Mouse (Mus musculus): Measurements from ENCODE around the gene Selenop.

The Selenop gene

GRCm38 (mm10) chr15:3270646-3271077, 2.3 kb downstream of the Selenop start:
- DNase-seq (ENCODE audit: low spot score) = peak; percentile 74

- no peak for DNase-seq (ENCODE audit: low spot score)
Measured at GRCm38 (mm10) chr15:3271216-3271615, 2.9 kb downstream of the Selenop start.

- DNase-seq (ENCODE audit: low spot score) = no peak
Measured at GRCm38 (mm10) chr15:3273191-3273590, 4.8 kb downstream of the Selenop start.

GRCm38 (mm10) chr15:3277391-3277790, 9.0 kb downstream of the Selenop start:
- DNase-seq (ENCODE audit: low spot score) = no peak

DNA sequence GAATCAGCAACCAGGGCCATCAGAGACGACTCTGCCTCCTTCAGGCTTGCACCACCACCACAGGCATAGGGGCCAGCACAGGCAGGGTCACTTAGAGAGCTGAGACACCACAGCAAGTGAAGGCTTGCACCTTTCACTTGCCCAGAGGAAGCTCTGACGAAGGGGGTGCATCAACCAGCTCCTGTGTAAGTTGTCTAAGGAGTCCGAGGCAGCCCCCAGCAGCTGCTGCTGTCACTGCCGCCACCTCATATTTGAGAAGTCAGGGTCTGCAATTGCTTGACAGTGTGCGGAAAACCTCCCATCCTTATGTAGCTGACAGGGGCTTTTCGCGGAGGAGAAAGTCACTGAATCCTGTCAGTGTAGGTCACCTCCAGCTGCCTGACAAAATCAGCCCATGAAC, 10.9 kb downstream of the Selenop start:
- no peak for DNase-seq (ENCODE audit: low spot score)

- no peak for DNase-seq (ENCODE audit: low spot score)
Measured at GRCm38 (mm10) chr15:3281216-3281615, 12.9 kb downstream of the Selenop start.

GRCm38 (mm10) chr15:3281737-3282136, 13.4 kb downstream of the Selenop start:
- no peak for DNase-seq (ENCODE audit: low spot score)

DNA sequence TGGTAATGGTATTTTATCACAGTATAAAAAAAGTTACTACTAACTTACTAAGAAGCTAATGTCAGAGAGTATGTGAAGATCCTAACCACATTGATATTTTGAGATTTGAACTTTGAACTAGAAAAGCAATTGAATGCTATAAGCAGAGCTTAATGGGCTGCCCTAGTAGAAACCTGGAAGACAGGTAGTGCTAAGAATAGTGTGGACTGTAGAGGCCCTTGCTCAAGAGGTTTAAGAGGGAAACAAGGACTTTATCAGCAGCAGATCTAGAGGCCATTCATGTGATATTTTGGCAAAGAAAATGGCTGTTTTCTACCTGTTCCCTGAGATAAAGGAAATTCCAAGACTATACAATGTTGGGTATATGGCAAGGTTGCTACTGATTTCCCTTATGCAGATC, 17.7 kb downstream of the Selenop start:
- DNase-seq (ENCODE audit: low spot score) = no peak

DNA sequence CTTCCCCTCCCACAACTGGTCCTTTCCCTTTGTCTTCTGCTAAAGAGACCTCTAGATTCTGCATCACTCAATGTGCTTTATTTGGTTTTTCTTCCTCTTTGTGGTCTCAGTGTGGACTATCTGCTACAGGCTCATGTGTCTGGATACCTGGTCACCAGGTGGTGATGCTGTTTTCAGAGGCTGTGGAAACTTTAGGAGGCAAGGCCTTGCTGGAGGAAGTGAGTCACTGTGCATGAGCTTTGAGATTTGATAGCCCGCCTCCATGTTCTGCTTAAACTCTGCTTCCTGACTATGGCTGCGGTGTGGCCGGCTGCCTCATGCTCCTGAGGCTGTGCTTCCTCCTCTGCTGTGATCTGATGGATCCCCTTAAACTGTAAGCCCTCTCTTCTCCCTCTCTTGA, 22.1 kb downstream of the Selenop start:
- no peak for DNase-seq (ENCODE audit: low spot score)

- DNase-seq (ENCODE audit: low spot score) = no peak
Measured at GRCm38 (mm10) chr15:3293477-3293876, 25.1 kb downstream of the Selenop start.

- no peak for DNase-seq (ENCODE audit: low spot score)
Measured at GRCm38 (mm10) chr15:3295986-3296385, 27.6 kb downstream of the Selenop start.

DNA sequence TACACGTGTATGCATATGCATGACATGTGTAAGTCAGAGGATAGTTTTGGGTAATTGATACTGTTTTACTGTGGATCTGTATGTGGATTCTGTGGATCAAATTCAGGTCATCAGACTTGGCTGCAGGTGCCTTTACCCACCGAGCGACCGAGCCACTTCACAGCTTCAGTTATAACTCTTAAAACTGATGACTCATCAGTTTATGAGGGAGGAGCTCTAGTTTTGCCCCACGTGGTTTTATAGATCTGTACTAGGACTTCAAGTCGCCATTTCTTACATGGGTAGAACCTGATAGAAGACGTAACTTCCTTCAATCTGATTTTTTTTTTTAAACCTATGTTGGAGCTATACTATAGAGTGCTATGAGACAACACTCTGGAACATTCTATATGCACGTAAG, 29.3 kb downstream of the Selenop start:
- no peak for DNase-seq (ENCODE audit: low spot score)

DNA sequence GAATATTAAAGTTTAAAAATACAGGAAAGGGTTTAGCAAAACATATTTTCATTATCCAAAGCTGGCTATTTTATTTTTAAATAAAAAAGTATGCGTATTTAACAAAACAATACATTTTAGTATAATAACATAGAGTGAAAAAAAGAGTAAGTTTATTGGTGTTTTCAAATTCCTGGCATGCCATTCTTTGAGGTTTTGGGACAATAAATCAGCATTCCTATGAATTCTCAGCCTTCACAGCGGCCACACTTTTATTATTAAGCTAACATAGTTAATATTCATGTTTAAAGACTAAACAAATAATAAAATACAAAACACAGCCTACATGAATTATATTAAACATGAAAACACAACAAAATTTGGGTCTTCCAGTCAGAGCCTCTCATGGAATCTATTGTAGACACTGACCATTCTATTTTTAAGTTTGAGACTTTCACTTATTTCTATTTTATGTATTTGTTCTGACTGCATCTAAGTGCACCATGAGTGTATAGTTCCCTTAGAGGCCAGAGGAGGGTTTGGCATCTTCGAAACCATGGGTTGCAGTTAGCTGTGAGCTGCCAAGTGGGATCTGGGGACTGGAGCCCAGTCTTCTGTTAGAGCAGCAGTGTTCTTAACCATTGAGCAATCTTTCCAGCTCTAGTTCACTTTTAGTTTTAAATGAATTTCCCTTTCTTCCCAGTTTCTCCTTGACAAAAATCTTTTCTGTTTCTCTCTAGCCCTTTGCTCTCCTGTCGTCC, 32.2 kb downstream of the Selenop start:
- no peak for DNase-seq (ENCODE audit: low spot score)

DNA sequence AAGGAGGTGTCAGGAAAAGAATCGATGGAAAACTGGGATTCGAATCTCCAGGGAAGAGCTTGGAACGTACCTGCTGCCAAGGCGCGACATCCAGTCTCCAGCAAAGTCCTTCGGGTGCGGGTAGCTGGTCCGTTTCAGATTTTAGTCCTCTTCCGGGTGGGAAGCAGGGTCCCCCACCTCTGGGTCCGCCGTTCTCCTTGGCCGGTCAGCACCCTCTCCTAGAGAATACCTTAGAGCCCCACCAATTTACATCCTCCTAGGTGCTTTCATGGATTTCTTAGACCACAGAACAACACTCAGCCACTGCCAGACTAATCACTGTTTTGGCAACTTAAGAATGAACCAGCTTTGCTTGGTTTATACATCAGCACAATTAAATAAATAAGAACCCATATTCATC, 35.1 kb downstream of the Selenop start, which contains the start of gene Ccdc152:
TSS of gene Ccdc152 (minus strand) at position 101 of the 400 bp plus-strand sequence.
- DNase-seq (ENCODE audit: low spot score) = no peak

DNA sequence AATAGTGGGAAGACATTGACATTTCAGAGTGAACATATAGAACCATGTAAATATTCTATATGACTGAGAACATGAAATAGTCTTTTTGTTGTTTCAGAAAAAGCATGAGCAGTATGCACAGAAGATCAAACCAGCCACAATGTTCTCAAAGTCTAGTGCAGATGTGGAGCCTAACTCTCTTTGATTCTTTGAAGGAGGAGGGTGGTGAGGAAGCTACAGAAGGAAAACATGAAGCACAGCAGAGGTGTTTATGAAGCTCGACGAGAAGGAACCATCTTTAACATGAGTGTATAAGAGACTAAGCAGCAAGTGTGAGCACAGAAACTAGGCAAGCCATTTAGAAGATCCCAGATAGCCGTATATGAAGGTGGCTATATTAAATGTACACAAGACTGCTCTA, 41.5 kb downstream of the Selenop start:
- DNase-seq (ENCODE audit: low spot score) = no peak

DNA sequence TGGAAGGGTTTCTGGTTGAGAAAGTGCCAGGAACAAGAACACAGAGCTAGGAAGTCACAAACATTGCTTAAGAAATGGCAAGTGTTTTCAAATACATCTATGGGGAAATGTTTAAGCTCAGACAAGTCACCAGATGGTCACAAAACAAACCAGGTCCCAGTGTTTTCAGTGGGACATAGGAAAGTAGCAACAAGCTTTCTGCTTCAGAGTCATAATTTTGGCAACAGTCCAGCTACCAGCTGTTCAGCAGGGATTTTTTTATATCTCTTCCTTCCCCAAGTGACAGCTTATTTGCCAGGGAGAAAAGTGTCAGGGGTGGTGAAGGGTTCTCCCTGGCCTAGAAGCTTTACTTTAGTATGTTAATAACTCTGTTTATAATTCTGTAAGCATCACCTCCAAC, 44.6 kb downstream of the Selenop start:
- no peak for DNase-seq (ENCODE audit: low spot score)

GRCm38 (mm10) chr15:3316617-3317016, 48.3 kb downstream of the Selenop start:
- DNase-seq (ENCODE audit: low spot score) = no peak

GRCm38 (mm10) chr15:3319929-3320328, 51.6 kb downstream of the Selenop start:
- no peak for DNase-seq (ENCODE audit: low spot score)

DNA sequence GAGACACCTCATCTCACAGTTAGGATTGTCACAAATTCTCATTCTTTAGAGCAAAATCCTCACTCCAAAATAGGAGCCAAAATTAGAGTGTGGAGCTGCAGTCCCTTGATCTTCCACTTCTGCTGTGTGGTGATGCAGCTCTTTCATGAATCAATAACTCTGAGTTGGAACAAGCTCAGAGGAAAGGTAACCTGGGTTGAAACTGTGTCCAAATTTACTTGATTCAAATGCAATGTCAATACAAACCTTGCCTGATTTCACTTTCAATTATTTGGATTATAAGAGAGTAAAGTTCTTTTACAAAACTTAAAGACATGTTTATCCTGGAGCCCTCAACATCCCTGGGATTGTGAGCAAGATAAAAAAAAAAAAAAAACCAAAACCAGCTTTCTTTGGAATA, 54.7 kb downstream of the Selenop start:
- no peak for DNase-seq (ENCODE audit: low spot score)

All from testis, postnatal 10 days (tissue).